Mouse (Mus musculus): ENCODE measurements at regions not wholly inside any gene's neighbourhood (a gene's known extent, or its start where the extent isn't known, plus 50 kb on each side); places are given as distances from the start of the nearest gene placed in this dataset.

- TF ChIP-seq CTCF (IDR thresholded peaks at IDR 0.05; ENCODE audit: low read depth) (no peak), EP300 (IDR thresholded peaks at IDR 0.05; ENCODE audit: low read depth) (no peak)
These were observed 307.1 kb downstream of the Galc start for GRCm38 (mm10) chr12:97952204-97952603.
